Mouse (Mus musculus): Measurements from ENCODE around the gene Glis1. TPM values are rescaled to one million over a fixed set of nuclear protein-coding genes. Genes with fewer than 3 reads are reported as not detected.

Gene Glis1
- polyA plus RNA-seq, 1 experiment from 2014 or later: 0.29 TPM

DNA sequence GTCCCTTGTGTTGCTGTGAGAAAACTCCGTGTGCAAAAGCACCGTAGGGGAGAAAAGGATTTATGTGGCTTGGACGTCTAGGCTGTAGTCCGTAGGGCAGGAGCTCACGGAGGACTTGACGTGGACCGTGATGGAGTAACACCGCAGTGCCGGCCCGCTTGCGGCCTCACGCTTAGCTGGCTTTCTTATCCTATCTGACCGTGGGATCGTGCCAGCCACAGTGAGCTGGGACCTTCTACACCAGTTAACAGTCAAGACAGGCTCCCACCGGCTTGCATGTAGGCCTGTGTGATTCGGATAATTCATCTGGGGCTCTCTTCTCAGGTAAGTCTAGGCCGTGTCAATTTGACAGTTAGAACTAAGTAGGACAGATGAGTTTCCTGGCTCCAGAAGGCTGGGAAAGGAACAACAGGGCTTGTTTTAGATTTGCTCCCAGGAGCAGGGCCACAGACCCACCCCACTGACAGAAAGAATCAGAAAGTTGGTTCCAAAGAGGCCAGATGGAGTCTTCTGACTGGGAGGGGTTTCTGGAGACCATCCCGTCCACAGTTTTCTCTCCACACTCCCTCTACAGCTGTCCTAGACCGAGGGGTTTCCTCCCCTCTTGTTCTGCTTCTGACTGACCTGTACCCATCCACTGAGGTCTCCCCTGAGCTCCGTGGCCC, 49.3 kb downstream of the Glis1 start:
- no peak overlapping the region for H3K9ac ChIP-seq
- H3K27me3 ChIP-seq: peaks cover 21% of the 10 kb centered on the region
- H3K4me3 ChIP-seq: no peak overlapping the region
- H3K27ac ChIP-seq: no peak overlapping the region
- 86% methylated on average over 20 of the region's 20 CpGs for WGBS
- H3K9me3 ChIP-seq (replicated peaks): no peaks in the 10 kb centered on the region
- no peaks in the 10 kb centered on the region for H3K4me1 ChIP-seq (replicated peaks)
- no peak overlapping the region for H3K4me2 ChIP-seq
- ATAC-seq (replicated peaks; ENCODE audit: insufficient number of reproducible peaks, insufficient read depth, low FRiP score, low read depth): no peak
- no peaks in the 10 kb centered on the region for H3K36me3 ChIP-seq

GRCm38 (mm10) chr4:107484221-107484575, 49.8 kb downstream of the Glis1 start:
- Histone ChIP-seq H3K27ac (no peak overlapping the region), H3K27me3 (peaks cover 17% of the 10 kb centered on the region), H3K36me3 (no peaks in the 10 kb centered on the region), H3K9ac (no peak overlapping the region), H3K9me3 (replicated peaks) (no peaks in the 10 kb centered on the region), H3K4me3 (no peak overlapping the region), H3K4me1 (replicated peaks) (no peaks in the 10 kb centered on the region), H3K4me2 (no peak overlapping the region)
- 82% methylated on average over 4 of the region's 4 CpGs for WGBS
- ATAC-seq (replicated peaks; ENCODE audit: insufficient number of reproducible peaks, insufficient read depth, low FRiP score, low read depth): no peak

- ATAC-seq (replicated peaks; ENCODE audit: insufficient number of reproducible peaks, insufficient read depth, low FRiP score, low read depth): no peak
- WGBS: 61% methylated on average over 5 of the region's 5 CpGs
These were observed 51.5 kb downstream of the Glis1 start for GRCm38 (mm10) chr4:107485903-107486302.

GRCm38 (mm10) chr4:107489121-107489840, 54.9 kb downstream of the Glis1 start:
- Histone ChIP-seq H3K36me3 (no peaks in the 10 kb centered on the region), H3K4me2 (no peak overlapping the region), H3K9me3 (replicated peaks) (no peaks in the 10 kb centered on the region), H3K27ac (no peak overlapping the region), H3K27me3 (peaks cover 23% of the 10 kb centered on the region), H3K4me3 (no peak overlapping the region), H3K4me1 (replicated peaks) (no peaks in the 10 kb centered on the region), H3K9ac (no peak overlapping the region)
- 75% methylated on average over 20 of the region's 20 CpGs for WGBS
- no peak for ATAC-seq (replicated peaks; ENCODE audit: insufficient number of reproducible peaks, insufficient read depth, low FRiP score, low read depth)

More at GRCm38 (mm10) chr4:107485903-107486302, 51.5 kb downstream of the Glis1 start:
- H3K9me3 ChIP-seq (replicated peaks): no peaks in the 10 kb centered on the region
- no peak overlapping the region for H3K4me2 ChIP-seq
- H3K27ac ChIP-seq: no peak overlapping the region
- no peaks in the 10 kb centered on the region for H3K36me3 ChIP-seq
- no peak overlapping the region for H3K9ac ChIP-seq
- H3K4me1 ChIP-seq (replicated peaks): no peaks in the 10 kb centered on the region
- no peak overlapping the region for H3K4me3 ChIP-seq
- H3K27me3 ChIP-seq: peaks cover 14% of the 10 kb centered on the region

- ATAC-seq (replicated peaks; ENCODE audit: insufficient number of reproducible peaks, insufficient read depth, low FRiP score, low read depth): no peak
These were observed 58.6 kb downstream of the Glis1 start for GRCm38 (mm10) chr4:107492991-107493390.

DNA sequence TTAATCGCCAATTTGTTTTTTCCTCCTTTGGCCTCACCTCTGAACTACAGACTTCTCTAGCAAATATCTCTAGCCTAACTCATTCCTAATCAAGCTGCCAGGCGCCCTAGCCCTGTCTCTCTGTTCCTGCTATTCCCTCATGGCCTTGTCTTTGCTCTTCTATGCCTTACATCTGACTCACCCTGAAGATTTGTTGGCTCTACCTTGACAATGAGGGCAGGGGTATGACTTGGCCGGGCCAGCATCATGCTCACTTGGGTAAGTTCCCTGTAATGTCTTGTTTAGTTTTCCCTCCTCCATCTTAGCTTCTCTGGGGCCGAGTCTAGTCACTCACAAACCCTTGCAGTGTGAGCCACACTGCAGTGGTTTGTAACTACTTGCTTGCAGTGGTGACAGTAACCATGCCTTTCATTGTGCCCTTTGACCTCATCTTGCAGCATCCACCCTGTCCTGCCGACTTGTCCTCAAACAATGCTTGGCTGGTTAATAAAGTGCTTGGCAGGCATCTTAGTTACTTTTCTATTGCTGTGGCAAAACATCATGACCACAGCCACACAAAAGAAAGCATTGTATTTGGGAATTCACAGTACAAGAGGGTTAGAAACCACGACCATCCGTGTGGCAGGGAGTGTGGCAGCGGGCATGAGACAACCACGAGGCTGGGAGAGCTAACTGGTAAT, 61.5 kb downstream of the Glis1 start:
- 77% methylated on average over 9 of the region's 9 CpGs for WGBS
- H3K4me3 ChIP-seq: no peak overlapping the region
- no peak overlapping the region for H3K4me2 ChIP-seq
- no peaks in the 10 kb centered on the region for H3K4me1 ChIP-seq (replicated peaks)
- peaks cover 13% of the 10 kb centered on the region for H3K27me3 ChIP-seq
- H3K9me3 ChIP-seq (replicated peaks): no peaks in the 10 kb centered on the region
- H3K36me3 ChIP-seq: no peaks in the 10 kb centered on the region
- H3K9ac ChIP-seq: no peak overlapping the region
- H3K27ac ChIP-seq: no peak overlapping the region
- ATAC-seq (replicated peaks; ENCODE audit: insufficient number of reproducible peaks, insufficient read depth, low FRiP score, low read depth): no peak

More at GRCm38 (mm10) chr4:107492991-107493390, 58.6 kb downstream of the Glis1 start:
- Histone ChIP-seq H3K4me3 (no peak overlapping the region), H3K36me3 (no peaks in the 10 kb centered on the region), H3K9me3 (replicated peaks) (no peaks in the 10 kb centered on the region), H3K4me2 (no peak overlapping the region), H3K27me3 (peaks cover 15% of the 10 kb centered on the region), H3K9ac (no peak overlapping the region), H3K27ac (no peak overlapping the region), H3K4me1 (replicated peaks) (no peaks in the 10 kb centered on the region)
- WGBS: 40% methylated on average over 5 of the region's 5 CpGs

- peaks cover 13% of the 10 kb centered on the region for H3K27me3 ChIP-seq
- H3K36me3 ChIP-seq: no peaks in the 10 kb centered on the region
- no peak overlapping the region for H3K9ac ChIP-seq
- H3K9me3 ChIP-seq (replicated peaks): no peaks in the 10 kb centered on the region
- ATAC-seq (replicated peaks; ENCODE audit: insufficient number of reproducible peaks, insufficient read depth, low FRiP score, low read depth): no peak
- WGBS: 73% methylated on average over 18 of the region's 18 CpGs
- H3K4me1 ChIP-seq (replicated peaks): peaks cover 3% of the 10 kb centered on the region; the same call in 1 of the 2 replicates
- H3K4me2 ChIP-seq: no peak overlapping the region
- H3K4me3 ChIP-seq: no peak overlapping the region
- H3K27ac ChIP-seq: no peak overlapping the region
These were observed 63.1 kb downstream of the Glis1 start for GRCm38 (mm10) chr4:107497430-107497935.

GRCm38 (mm10) chr4:107502601-107503051, 68.2 kb downstream of the Glis1 start:
- no peak overlapping the region for H3K9ac ChIP-seq
- WGBS: 43% methylated on average over 10 of the region's 10 CpGs
- no peak overlapping the region for H3K27ac ChIP-seq
- no peak for ATAC-seq (replicated peaks; ENCODE audit: insufficient number of reproducible peaks, insufficient read depth, low FRiP score, low read depth)
- 0 out of 2 replicates have a peak overlapping the region, but pooled peaks have one; percentile 15 for H3K4me2 ChIP-seq
- H3K4me3 ChIP-seq: no peak overlapping the region
- peaks cover 6% of the 10 kb centered on the region for H3K4me1 ChIP-seq (replicated peaks)
- H3K9me3 ChIP-seq (replicated peaks): no peaks in the 10 kb centered on the region
- H3K27me3 ChIP-seq: peaks cover 13% of the 10 kb centered on the region; the same call in 1 of the 2 replicates
- H3K36me3 ChIP-seq: no peaks in the 10 kb centered on the region

- no peak overlapping the region for H3K4me3 ChIP-seq
- H3K27me3 ChIP-seq: 0 out of 2 replicates have a peak, but pooled peaks cover 4% of the 10 kb centered on the region
- no peak for ATAC-seq (replicated peaks; ENCODE audit: insufficient number of reproducible peaks, insufficient read depth, low FRiP score, low read depth)
- no peak overlapping the region for H3K9ac ChIP-seq
- H3K36me3 ChIP-seq: no peaks in the 10 kb centered on the region
- no peaks in the 10 kb centered on the region for H3K9me3 ChIP-seq (replicated peaks)
- H3K4me2 ChIP-seq: no peak overlapping the region
- no peaks in the 10 kb centered on the region for H3K4me1 ChIP-seq (replicated peaks)
- H3K27ac ChIP-seq: no peak overlapping the region
- WGBS: 87% methylated on average over 11 of the region's 11 CpGs
These were observed 80.6 kb downstream of the Glis1 start for GRCm38 (mm10) chr4:107514981-107515380.

DNA sequence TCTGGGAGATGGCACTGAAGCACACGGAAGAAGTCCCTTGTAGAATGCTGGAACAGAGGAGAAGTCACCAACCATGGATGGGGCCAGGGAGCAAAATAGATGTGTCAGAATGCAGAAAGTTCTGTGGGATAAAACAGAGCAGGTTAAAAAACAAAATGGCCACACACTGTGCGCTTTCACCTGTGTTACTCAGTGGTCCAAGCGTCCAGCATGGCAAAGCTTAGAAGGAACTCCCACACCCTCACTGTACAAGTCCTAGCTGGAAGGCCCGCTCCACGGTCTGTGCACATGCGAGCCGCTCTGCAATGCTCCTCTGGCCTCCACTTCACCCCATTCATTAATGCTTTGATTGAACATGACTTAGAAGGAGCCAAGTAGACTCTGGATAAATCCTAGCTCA, 81.2 kb downstream of the Glis1 start:
- Histone ChIP-seq H3K36me3 (no peaks in the 10 kb centered on the region), H3K27ac (no peak overlapping the region), H3K4me1 (replicated peaks) (no peaks in the 10 kb centered on the region), H3K9ac (no peak overlapping the region), H3K4me2 (no peak overlapping the region), H3K4me3 (no peak overlapping the region), H3K27me3 (0 out of 2 replicates have a peak, but pooled peaks cover 5% of the 10 kb centered on the region), H3K9me3 (replicated peaks) (no peaks in the 10 kb centered on the region)
- ATAC-seq (replicated peaks; ENCODE audit: insufficient number of reproducible peaks, insufficient read depth, low FRiP score, low read depth): no peak
- 90% methylated on average over 7 of the region's 7 CpGs for WGBS

GRCm38 (mm10) chr4:107518766-107519165, 84.4 kb downstream of the Glis1 start:
- 87% methylated on average over 11 of the region's 11 CpGs for WGBS

More at GRCm38 (mm10) chr4:107518766-107519165, 84.4 kb downstream of the Glis1 start:
- Histone ChIP-seq H3K4me1 (replicated peaks) (no peaks in the 10 kb centered on the region; the same call in 1 of the 2 replicates), H3K4me2 (no peak overlapping the region), H3K4me3 (no peak overlapping the region), H3K9me3 (replicated peaks) (no peaks in the 10 kb centered on the region), H3K27ac (no peak overlapping the region), H3K27me3 (0 out of 2 replicates have a peak, but pooled peaks cover 5% of the 10 kb centered on the region), H3K9ac (no peak overlapping the region), H3K36me3 (no peaks in the 10 kb centered on the region)
- ATAC-seq (replicated peaks; ENCODE audit: insufficient number of reproducible peaks, insufficient read depth, low FRiP score, low read depth): no peak
